Mouse (Mus musculus): ENCODE measurements around the gene 4930503B20Rik. TPM values are rescaled to one million over a fixed set of nuclear protein-coding genes. Genes with fewer than 3 reads are reported as not detected.

The 4930503B20Rik gene
- polyA plus RNA-seq (2015; fragmentation: Nextera tagmentation; extraction: Ambion mirVana) = not detected in 2 replicates

DNA sequence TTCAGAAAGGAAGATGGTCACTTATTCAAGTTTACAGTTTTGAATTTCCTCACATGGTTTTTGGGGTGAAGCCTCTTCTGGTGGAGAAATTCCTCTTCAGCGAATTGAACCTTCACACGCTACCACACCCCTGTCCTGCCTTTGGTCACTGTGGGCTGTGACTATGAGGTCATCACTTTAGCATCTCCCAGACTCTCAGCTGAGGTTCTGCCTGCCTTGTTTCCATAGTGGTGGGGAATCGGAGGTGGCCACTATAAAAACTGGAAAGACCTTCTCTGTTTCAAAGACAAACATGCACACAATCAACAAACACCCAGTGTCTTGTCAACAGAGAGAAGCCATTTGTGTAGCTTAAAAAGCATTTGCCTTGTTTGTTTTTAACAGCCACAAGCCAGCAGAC is at the start of gene 4930503B20Rik:
Gene 4930503B20Rik (minus strand): TSS at position 101 of the 400 bp plus-strand sequence.
- no peak within 1 kb of the TSS for H3K27ac ChIP-seq (ENCODE audit: low read length)
- H3K36me3 ChIP-seq (ENCODE audit: control insufficient read depth, insufficient read depth, low read length) = no peaks in the 10 kb centered on the region
- ATAC-seq (ENCODE audit: low read depth) = no peak
- no peaks in the 10 kb centered on the region for H3K9me3 ChIP-seq (ENCODE audit: control insufficient read depth, low read length)
- H3K27me3 ChIP-seq (ENCODE audit: control insufficient read depth, insufficient read depth, low read depth, low read length) = no peaks in the 10 kb centered on the region
- peaks cover 5% of the 10 kb centered on the region; the same call in 1 of the 2 replicates for H3K4me1 ChIP-seq (replicated peaks; ENCODE audit: control insufficient read depth, insufficient read depth, low read length)
- 73% methylated on average over 3 of the region's 3 CpGs for WGBS
- no peak within 1 kb of the TSS for H3K9ac ChIP-seq (ENCODE audit: low read length)
- H3K4me3 ChIP-seq (ENCODE audit: low read length) = no peak within 1 kb of the TSS
- no peak within 1 kb of the TSS for H3K4me2 ChIP-seq (ENCODE audit: low read depth, low read length)

DNA sequence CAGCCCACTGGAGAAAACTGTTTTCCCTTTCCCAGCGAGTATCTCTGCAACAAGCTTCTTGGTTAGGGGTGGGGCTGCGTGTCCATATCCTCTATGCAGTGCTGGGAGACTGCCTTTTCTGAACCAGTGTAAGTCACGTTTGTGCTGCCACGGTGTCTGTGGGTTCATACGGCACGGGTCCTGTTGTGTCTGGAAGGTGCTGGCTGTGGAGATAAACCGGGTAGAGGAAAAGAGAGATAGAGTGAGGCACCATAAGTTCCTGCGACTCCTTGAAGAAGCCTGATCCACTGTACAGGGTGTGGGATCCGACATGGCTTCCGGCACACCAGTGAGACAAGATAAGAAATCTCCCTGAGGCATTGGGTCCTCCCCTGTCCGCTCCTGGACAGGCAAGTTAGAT is 48.9 kb upstream of the 4930503B20Rik start:
- no peaks in the 10 kb centered on the region for H3K27me3 ChIP-seq (ENCODE audit: control insufficient read depth, insufficient read depth, low read depth, low read length)
- H3K4me2 ChIP-seq (ENCODE audit: low read depth, low read length) = no peak overlapping the region
- H3K4me3 ChIP-seq (ENCODE audit: low read length) = no peak overlapping the region
- no peaks in the 10 kb centered on the region for H3K4me1 ChIP-seq (replicated peaks; ENCODE audit: control insufficient read depth, insufficient read depth, low read length)
- no peak overlapping the region for H3K27ac ChIP-seq (ENCODE audit: low read length)
- H3K36me3 ChIP-seq (ENCODE audit: control insufficient read depth, insufficient read depth, low read length) = no peaks in the 10 kb centered on the region
- 68% methylated on average over 11 of the region's 11 CpGs for WGBS
- no peak for ATAC-seq (ENCODE audit: low read depth)
- H3K9me3 ChIP-seq (ENCODE audit: control insufficient read depth, low read length) = no peaks in the 10 kb centered on the region
- no peak overlapping the region for H3K9ac ChIP-seq (ENCODE audit: low read length)

DNA sequence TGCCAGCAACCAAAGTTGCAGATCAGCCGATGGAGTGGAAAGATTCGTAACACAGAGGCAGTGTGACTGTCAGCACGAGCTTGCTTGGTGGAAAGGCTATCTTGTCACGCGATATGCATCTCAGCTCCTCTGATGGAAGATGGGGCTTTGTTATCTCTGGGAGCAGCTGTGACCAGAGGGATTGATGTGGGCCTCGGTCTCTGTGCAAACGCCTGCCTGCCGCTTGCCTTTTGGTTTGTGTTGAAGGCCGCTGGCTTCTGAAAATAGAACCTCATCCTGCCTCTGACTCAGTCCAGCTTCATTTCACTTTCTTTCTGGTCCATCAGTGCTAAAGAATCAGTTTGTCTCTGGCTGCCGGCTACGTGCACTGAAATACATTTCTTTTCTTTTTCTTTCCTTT is 47.9 kb upstream of the 4930503B20Rik start:
- Histone ChIP-seq H3K4me1 (replicated peaks; ENCODE audit: control insufficient read depth, insufficient read depth, low read length) (no peaks in the 10 kb centered on the region), H3K27me3 (ENCODE audit: control insufficient read depth, insufficient read depth, low read depth, low read length) (no peaks in the 10 kb centered on the region), H3K9ac (ENCODE audit: low read length) (no peak overlapping the region), H3K9me3 (ENCODE audit: control insufficient read depth, low read length) (no peaks in the 10 kb centered on the region), H3K36me3 (ENCODE audit: control insufficient read depth, insufficient read depth, low read length) (no peaks in the 10 kb centered on the region), H3K4me3 (ENCODE audit: low read length) (no peak overlapping the region), H3K27ac (ENCODE audit: low read length) (no peak overlapping the region), H3K4me2 (ENCODE audit: low read depth, low read length) (no peak overlapping the region)
- WGBS = 37% methylated on average over 11 of the region's 11 CpGs
- ATAC-seq (ENCODE audit: low read depth) = no peak

DNA sequence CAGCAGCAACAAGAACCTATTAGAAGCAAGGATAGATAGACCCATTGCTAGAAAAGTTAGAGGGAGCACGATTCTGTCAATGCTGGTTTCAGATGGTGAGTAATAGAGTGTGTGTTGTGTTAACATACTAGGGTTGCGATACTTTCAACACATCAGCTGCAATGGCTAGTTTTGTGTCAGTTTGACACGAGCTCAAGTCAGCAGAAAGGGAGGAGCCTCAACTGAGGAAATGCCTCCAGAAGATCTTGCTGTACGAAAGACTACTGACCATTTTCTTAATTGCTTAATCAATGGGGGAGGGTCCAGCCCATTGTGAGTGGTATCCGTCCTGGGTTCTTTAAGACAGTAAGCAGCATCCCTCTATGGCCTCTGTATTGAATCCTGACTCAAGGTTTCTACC is 41.4 kb upstream of the 4930503B20Rik start:
- no peak overlapping the region for H3K4me3 ChIP-seq (ENCODE audit: low read length)
- H3K27me3 ChIP-seq (ENCODE audit: control insufficient read depth, insufficient read depth, low read depth, low read length) = no peaks in the 10 kb centered on the region
- H3K27ac ChIP-seq (ENCODE audit: low read length) = no peak overlapping the region
- no peak overlapping the region for H3K4me2 ChIP-seq (ENCODE audit: low read depth, low read length)
- H3K9me3 ChIP-seq (ENCODE audit: control insufficient read depth, low read length) = no peaks in the 10 kb centered on the region
- H3K36me3 ChIP-seq (ENCODE audit: control insufficient read depth, insufficient read depth, low read length) = no peaks in the 10 kb centered on the region
- WGBS = 73% methylated on average over 5 of the region's 5 CpGs
- H3K4me1 ChIP-seq (replicated peaks; ENCODE audit: control insufficient read depth, insufficient read depth, low read length) = no peaks in the 10 kb centered on the region
- no peak overlapping the region for H3K9ac ChIP-seq (ENCODE audit: low read length)
- ATAC-seq (ENCODE audit: low read depth) = no peak

DNA sequence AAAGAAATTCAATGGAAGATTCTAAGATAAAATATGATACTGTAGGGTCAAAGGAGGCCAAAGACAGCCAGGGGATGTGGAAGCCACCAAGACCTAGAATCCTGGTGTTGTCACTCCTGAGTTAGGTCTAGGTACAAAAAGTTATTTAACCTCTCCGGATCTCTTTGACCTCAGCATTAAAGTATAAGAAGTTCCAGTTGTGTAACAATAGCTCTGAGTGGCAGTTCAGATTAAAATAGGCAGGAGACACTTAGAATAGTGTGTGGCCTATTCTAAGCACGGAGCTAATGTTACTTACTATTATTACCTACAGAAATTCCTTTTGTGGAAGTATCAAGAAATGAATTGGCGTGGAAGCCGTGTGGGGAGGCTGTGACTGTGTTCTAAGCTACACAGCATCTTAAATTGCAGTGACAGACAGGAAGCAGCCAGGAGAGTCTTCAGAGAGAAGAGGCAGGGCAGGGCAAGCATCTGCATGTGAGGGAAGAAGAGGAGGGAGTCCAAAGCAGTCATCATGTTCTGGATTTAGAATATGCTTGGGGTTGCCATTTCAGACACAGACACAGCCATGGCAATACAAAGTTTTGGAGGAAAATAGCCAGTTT is 36.1 kb upstream of the 4930503B20Rik start:
- H3K4me1 ChIP-seq (replicated peaks; ENCODE audit: control insufficient read depth, insufficient read depth, low read length) = peaks cover 5% of the 10 kb centered on the region; the same call in 1 of the 2 replicates
- H3K4me2 ChIP-seq (ENCODE audit: low read depth, low read length) = no peak overlapping the region
- H3K36me3 ChIP-seq (ENCODE audit: control insufficient read depth, insufficient read depth, low read length) = no peaks in the 10 kb centered on the region
- H3K27ac ChIP-seq (ENCODE audit: low read length) = no peak overlapping the region
- H3K9me3 ChIP-seq (ENCODE audit: control insufficient read depth, low read length) = no peaks in the 10 kb centered on the region
- H3K9ac ChIP-seq (ENCODE audit: low read length) = no peak overlapping the region
- ATAC-seq (ENCODE audit: low read depth) = no peak
- H3K27me3 ChIP-seq (ENCODE audit: control insufficient read depth, insufficient read depth, low read depth, low read length) = no peaks in the 10 kb centered on the region
- no peak overlapping the region for H3K4me3 ChIP-seq (ENCODE audit: low read length)
- WGBS = 76% methylated on average over 4 of the region's 4 CpGs

DNA sequence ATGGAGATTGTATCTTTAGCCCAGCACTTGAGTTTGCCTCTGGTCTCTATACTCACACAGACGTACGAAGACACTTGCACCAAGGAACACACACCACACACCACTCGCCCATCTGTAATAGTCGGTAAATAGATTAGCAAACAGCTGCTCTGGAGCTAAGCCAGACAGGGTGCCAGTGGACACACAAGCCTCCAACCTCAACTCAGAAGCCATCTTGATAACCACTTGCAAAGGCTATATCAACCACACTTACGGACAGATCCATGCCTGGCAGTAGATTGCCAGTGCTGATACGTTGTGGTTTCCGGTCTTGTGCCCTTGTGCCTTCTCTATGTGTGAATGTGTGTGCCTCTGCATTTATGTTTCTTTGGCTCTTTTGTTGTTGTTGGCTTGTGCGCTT is 35.3 kb upstream of the 4930503B20Rik start:
- no peak for ATAC-seq (ENCODE audit: low read depth)
- H3K36me3 ChIP-seq (ENCODE audit: control insufficient read depth, insufficient read depth, low read length) = no peaks in the 10 kb centered on the region
- H3K9me3 ChIP-seq (ENCODE audit: control insufficient read depth, low read length) = no peaks in the 10 kb centered on the region
- no peak overlapping the region for H3K4me2 ChIP-seq (ENCODE audit: low read depth, low read length)
- H3K27ac ChIP-seq (ENCODE audit: low read length) = no peak overlapping the region
- H3K9ac ChIP-seq (ENCODE audit: low read length) = no peak overlapping the region
- H3K4me3 ChIP-seq (ENCODE audit: low read length) = no peak overlapping the region
- H3K27me3 ChIP-seq (ENCODE audit: control insufficient read depth, insufficient read depth, low read depth, low read length) = no peaks in the 10 kb centered on the region
- 79% methylated on average over 8 of the region's 8 CpGs for WGBS
- peaks cover 6% of the 10 kb centered on the region; the same call in 1 of the 2 replicates for H3K4me1 ChIP-seq (replicated peaks; ENCODE audit: control insufficient read depth, insufficient read depth, low read length)

DNA sequence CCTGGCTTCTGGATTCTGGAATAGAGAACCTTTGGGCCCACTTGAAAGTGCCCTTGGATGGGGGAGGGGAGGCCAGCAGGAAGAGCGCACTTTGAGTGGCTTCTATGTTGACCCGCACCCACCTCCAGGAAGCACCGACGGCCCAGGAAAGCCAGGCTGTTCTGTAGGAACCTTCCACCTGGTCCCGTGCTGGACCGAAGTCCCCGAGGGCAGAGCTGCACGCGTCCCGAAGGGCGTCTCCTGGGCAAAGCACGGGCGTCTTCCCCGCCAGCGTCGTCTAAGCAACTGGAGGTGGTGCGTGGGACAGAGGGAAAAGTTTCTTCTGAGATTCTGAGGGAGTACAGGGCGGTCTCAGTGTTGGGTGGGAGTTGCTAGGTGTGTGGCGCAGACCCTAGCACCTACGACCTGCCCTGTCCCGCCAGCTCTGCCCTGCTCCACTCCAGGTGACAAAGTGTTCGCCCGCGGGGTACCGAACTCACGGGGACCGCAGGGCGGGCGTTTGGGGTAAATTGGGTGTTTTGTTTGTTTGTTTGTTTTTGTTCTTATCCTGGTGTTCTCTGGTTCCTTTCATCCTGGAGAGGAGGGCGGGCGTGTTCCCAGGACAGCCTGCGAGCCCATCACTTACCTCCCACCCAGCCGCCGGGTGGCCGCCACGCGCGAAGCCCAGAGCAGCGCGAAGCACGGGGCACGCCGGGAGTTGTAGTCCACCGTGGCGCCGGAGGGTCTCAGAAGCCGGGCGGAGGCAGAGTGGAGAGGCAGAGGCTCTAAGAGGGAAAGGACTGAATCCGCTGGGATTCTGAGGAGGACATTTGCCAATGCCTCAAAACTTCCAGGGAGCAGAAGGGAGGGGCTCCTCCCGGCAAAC is 33.9 kb upstream of the 4930503B20Rik start, which contains the start of gene Samd13:
Gene Samd13 (minus strand): TSS at position 782 of the 865 bp plus-strand sequence.
- H3K4me1 ChIP-seq (replicated peaks; ENCODE audit: control insufficient read depth, insufficient read depth, low read length) = peaks cover 6% of the 10 kb centered on the region; the same call in 1 of the 2 replicates
- WGBS = 1% methylated on average over 47 of the region's 50 CpGs

DNA sequence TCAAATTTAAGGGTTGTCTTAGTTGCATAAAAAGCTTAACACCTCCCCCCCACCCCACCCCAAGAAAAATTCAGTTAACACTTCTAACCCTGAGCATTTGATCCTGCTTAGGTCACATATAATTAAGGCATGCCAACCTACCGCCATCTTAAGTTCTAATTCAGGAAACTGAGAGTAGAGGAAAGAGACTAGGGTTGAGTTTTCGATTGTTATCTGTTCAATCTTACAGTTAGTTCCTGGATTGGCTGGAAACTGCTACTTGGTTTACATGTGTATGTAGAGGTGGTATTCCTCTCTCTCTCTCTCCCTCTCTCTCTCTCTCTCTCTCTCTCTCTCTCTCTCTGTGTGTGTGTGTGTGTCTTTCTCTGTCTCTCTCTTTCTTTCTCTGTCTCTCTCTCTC is 32.0 kb upstream of the 4930503B20Rik start:
- no peaks in the 10 kb centered on the region for H3K27me3 ChIP-seq (ENCODE audit: control insufficient read depth, insufficient read depth, low read depth, low read length)
- H3K9ac ChIP-seq (ENCODE audit: low read length) = no peak overlapping the region
- WGBS = 65% methylated on average over 2 of the region's 2 CpGs
- no peak overlapping the region for H3K4me3 ChIP-seq (ENCODE audit: low read length)
- no peaks in the 10 kb centered on the region for H3K36me3 ChIP-seq (ENCODE audit: control insufficient read depth, insufficient read depth, low read length)
- no peak overlapping the region for H3K4me2 ChIP-seq (ENCODE audit: low read depth, low read length)
- H3K4me1 ChIP-seq (replicated peaks; ENCODE audit: control insufficient read depth, insufficient read depth, low read length) = peaks cover 6% of the 10 kb centered on the region; the same call in 1 of the 2 replicates
- no peak overlapping the region for H3K27ac ChIP-seq (ENCODE audit: low read length)
- no peaks in the 10 kb centered on the region for H3K9me3 ChIP-seq (ENCODE audit: control insufficient read depth, low read length)
- no peak for ATAC-seq (ENCODE audit: low read depth)

More for the DNA sequence above, 33.9 kb upstream of the 4930503B20Rik start, which contains the start of gene Samd13:
- no peaks in the 10 kb centered on the region for H3K9me3 ChIP-seq (ENCODE audit: control insufficient read depth, low read length)
- no peak within 1 kb of the TSS for H3K27ac ChIP-seq (ENCODE audit: low read length)
- peak within 1 kb of the TSS; percentile 57 for H3K4me3 ChIP-seq (ENCODE audit: low read length)
- H3K27me3 ChIP-seq (ENCODE audit: control insufficient read depth, insufficient read depth, low read depth, low read length) = no peaks in the 10 kb centered on the region
- H3K4me2 ChIP-seq (ENCODE audit: low read depth, low read length) = peak within 1 kb of the TSS; percentile 91
- peak within 1 kb of the TSS; percentile 64 for H3K9ac ChIP-seq (ENCODE audit: low read length)
- no peaks in the 10 kb centered on the region for H3K36me3 ChIP-seq (ENCODE audit: control insufficient read depth, insufficient read depth, low read length)
- peak; percentile 92 for ATAC-seq (ENCODE audit: low read depth)

DNA sequence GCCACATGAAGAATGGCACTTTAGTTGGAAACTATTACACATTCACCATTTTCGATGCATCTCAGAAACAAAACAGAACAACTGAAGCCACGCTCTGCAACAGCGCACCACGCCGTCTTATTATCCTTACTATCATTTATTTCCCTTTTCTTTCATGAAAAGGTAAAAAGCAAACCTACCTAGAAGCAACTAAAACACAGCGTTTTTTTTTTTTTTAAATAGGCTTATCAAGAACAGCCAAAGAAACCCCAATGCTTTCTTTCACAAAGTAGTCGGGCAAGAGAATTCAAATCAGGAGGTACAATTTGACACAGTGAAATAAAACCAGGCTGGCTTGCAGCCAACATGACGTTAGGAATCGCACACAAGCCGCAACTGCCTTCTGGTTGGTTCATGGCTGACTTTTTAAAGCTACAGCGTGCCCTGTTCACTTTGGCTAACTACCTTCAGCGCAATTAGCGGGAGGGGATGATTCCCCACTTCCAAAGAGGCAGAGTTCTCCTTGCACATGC is 31.1 kb upstream of the 4930503B20Rik start:
- 38% methylated on average over 13 of the region's 13 CpGs for WGBS
- Histone ChIP-seq H3K27me3 (ENCODE audit: control insufficient read depth, insufficient read depth, low read depth, low read length) (no peaks in the 10 kb centered on the region), H3K27ac (ENCODE audit: low read length) (0 out of 2 replicates have a peak overlapping the region, but pooled peaks have one; percentile 3), H3K9me3 (ENCODE audit: control insufficient read depth, low read length) (no peaks in the 10 kb centered on the region), H3K36me3 (ENCODE audit: control insufficient read depth, insufficient read depth, low read length) (no peaks in the 10 kb centered on the region), H3K4me3 (ENCODE audit: low read length) (peak overlapping the region; percentile 37), H3K9ac (ENCODE audit: low read length) (peak overlapping the region; percentile 24; the same call in 1 of the 2 replicates), H3K4me2 (ENCODE audit: low read depth, low read length) (peak overlapping the region; percentile 60), H3K4me1 (replicated peaks; ENCODE audit: control insufficient read depth, insufficient read depth, low read length) (peaks cover 6% of the 10 kb centered on the region; the same call in 1 of the 2 replicates)
- ATAC-seq (ENCODE audit: low read depth) = peak; percentile 11; the same call in 1 of the 2 replicates
